Mouse (Mus musculus) neural tube, embryonic 12.5 days (tissue): Measurements from ENCODE around the gene Muc5b. TPM values are rescaled to one million over a fixed set of nuclear protein-coding genes. Genes with fewer than 3 reads are reported as not detected.

Experiments used
- ATAC-seq: fragments of 200-750 bp; cut with Nextera tagmentation; 2 replicates; pipeline ENCODE4 v1.8.0; 2017; ENCODE audit warnings: low read depth, mild to moderate bottlenecking, moderate TSS enrichment, moderate library complexity; ENCODE audit not compliant: low FRiP score
- H3K27ac ChIP-seq: fragments of 300-500 bp; sonication (generic); 2 replicates; pipeline ENCODE4 v1.5.1; 2016
- H3K27me3 ChIP-seq: fragments of 300-500 bp; sonication (generic); replicated peaks from 2 replicates; pipeline ENCODE4 v1.6.1; 2016; ENCODE audit warnings: mild to moderate bottlenecking
- H3K36me3 ChIP-seq: fragments of 300-500 bp; sonication (generic); 2 replicates; pipeline ENCODE4 v1.6.1; 2016; ENCODE audit warnings: mild to moderate bottlenecking
- H3K4me1 ChIP-seq: fragments of 300-500 bp; sonication (generic); 2 replicates; pipeline ENCODE4 v1.6.1; 2016
- H3K4me2 ChIP-seq: fragments of 300-500 bp; sonication (generic); replicated peaks from 2 replicates; pipeline ENCODE4 v1.6.1; 2016; ENCODE audit warnings: mild to moderate bottlenecking
- H3K4me3 ChIP-seq: fragments of 300-500 bp; sonication (generic); 2 replicates; pipeline ENCODE4 v1.5.1; 2016
- H3K9ac ChIP-seq: fragments of 300-500 bp; sonication (generic); 2 replicates; pipeline ENCODE4 v1.6.1; 2016; ENCODE audit warnings: mild to moderate bottlenecking
- H3K9me3 ChIP-seq: fragments of 300-500 bp; sonication (generic); 2 replicates; pipeline ENCODE4 v1.6.1; 2016; ENCODE audit warnings: mild to moderate bottlenecking
- WGBS: fragments of 180-500 bp; shearing (Covaris S2); methylation state at CpG from one replicate; pipeline ENCODE4 v1.1.7; 2016; 5-methylcytosine and 5-hydroxymethylcytosine counted together
- polyA plus RNA-seq: library from polyadenylated mRNA; unstranded; fragments of >200 nt; fragmentation: Nextera tagmentation; extraction: Ambion mirVana; gene quantifications from 2 replicates; pipeline ENCODE4 v1.2.1, GENCODE M21; 2016

Muc5b gene
- polyA plus RNA-seq, 1 experiment from 2014 or later, result 0.03 TPM

GRCm38 (mm10) chr7:141911305-141911704 lies 72.4 kb downstream of the Muc5b start:
- Histone ChIP-seq H3K9ac (no peak overlapping the region), H3K4me2 (no peak overlapping the region), H3K9me3 (no peaks in the 10 kb centered on the region), H3K36me3 (no peaks in the 10 kb centered on the region), H3K4me1 (no peaks in the 10 kb centered on the region), H3K4me3 (no peak overlapping the region), H3K27me3 (0 out of 2 replicates have a peak, but pooled peaks cover 5% of the 10 kb centered on the region), H3K27ac (no peak overlapping the region)
- ATAC-seq, result no peak
- WGBS, result 66% methylated on average over 3 of the region's 3 CpGs

- ATAC-seq, result no peak
- no peak within 1 kb of the TSS for H3K9ac ChIP-seq
- no peaks in the 10 kb centered on the region for H3K4me1 ChIP-seq
- H3K4me3 ChIP-seq, result no peak within 1 kb of the TSS
- H3K36me3 ChIP-seq, result no peaks in the 10 kb centered on the region
- H3K9me3 ChIP-seq, result no peaks in the 10 kb centered on the region
- no peak within 1 kb of the TSS for H3K27ac ChIP-seq
- no peak within 1 kb of the TSS for H3K4me2 ChIP-seq
- 94% methylated on average over 2 of the region's 2 CpGs for WGBS
- no peaks in the 10 kb centered on the region for H3K27me3 ChIP-seq
These were observed 79.5 kb downstream of the Muc5b start, which contains the start of gene Tollip for GRCm38 (mm10) chr7:141918407-141918806. TSS of gene Tollip (minus strand) at chr7:141918507.

Other genes with a start within 250 kb of the Muc5b start
- 0.20 and 0.23 TPM in 2 replicates for gene Muc6, start 183.8 kb upstream of the Muc5b start, polyA plus RNA-seq
- 0.23 and 0.27 TPM in 2 replicates for gene Muc2, start 148.7 kb upstream of the Muc5b start, polyA plus RNA-seq
- not detected in 2 replicates for gene Muc5ac, start 50.1 kb upstream of the Muc5b start, polyA plus RNA-seq
- 70.1 and 74.1 TPM in 2 replicates for gene Tollip, start 79.4 kb downstream of the Muc5b start, polyA plus RNA-seq
- gene Brsk2, start 110.7 kb downstream of the Muc5b start, polyA plus RNA-seq, result 21.0 and 21.2 TPM in 2 replicates
- gene Mob2, start 222.0 kb downstream of the Muc5b start, polyA plus RNA-seq, result 51.3 and 52.2 TPM in 2 replicates